Mouse (Mus musculus): ENCODE data around the gene Ecsit. TPM values are rescaled to one million over a fixed set of nuclear protein-coding genes. Genes with fewer than 3 reads are reported as not detected.

The Ecsit gene
- polyA plus RNA-seq, 1 experiment from 2014 or later, result 35.2 TPM

DNA sequence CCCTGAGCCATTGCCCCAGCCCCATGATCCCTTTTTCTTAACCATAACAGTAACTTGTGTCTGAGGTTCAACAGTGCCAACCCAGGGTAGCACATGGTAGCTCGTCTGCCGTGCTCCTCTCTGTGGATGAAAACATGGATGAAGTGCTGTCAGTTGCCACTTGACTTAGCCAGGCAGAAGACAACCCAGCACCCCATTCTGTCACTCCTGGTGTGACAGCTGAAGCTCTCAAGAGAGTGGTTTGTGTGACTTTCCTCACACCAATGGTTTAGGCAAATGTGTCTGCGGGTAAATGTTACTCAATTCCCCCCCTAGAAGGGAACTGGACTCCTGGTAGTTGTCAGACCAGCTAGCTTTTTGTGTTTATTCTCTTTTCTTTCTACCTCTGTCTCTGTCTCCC lies 36.8 kb upstream of the Ecsit start:
- Histone ChIP-seq H3K9ac (ENCODE audit: low read length) (no peak overlapping the region), H3K4me3 (ENCODE audit: low read depth, low read length) (no peak overlapping the region), H3K9me3 (ENCODE audit: control insufficient read depth, low read length) (no peaks in the 10 kb centered on the region), H3K27ac (ENCODE audit: low read depth) (no peak overlapping the region), H3K4me2 (ENCODE audit: low read length) (no peak overlapping the region), H3K36me3 (ENCODE audit: control insufficient read depth, insufficient read depth, low read length) (no peaks in the 10 kb centered on the region), H3K4me1 (replicated peaks; ENCODE audit: control insufficient read depth, insufficient read depth, low read length) (peaks cover 4% of the 10 kb centered on the region; the same call in 1 of the 2 replicates), H3K27me3 (replicated peaks; ENCODE audit: control insufficient read depth, insufficient read depth, low read length) (no peaks in the 10 kb centered on the region)
- WGBS, result 84% methylated on average over 3 of the region's 3 CpGs
- ATAC-seq (replicated peaks; ENCODE audit: low FRiP score, low TSS enrichment, low read depth) (no peak), DNase-seq (ENCODE audit: low spot score) (no peak)

GRCm38 (mm10) chr9:22121545-22121944 lies 36.3 kb upstream of the Ecsit start:
- Histone ChIP-seq H3K4me2 (ENCODE audit: low read length) (no peak overlapping the region), H3K9ac (ENCODE audit: low read length) (no peak overlapping the region), H3K27me3 (replicated peaks; ENCODE audit: control insufficient read depth, insufficient read depth, low read length) (no peaks in the 10 kb centered on the region), H3K4me1 (replicated peaks; ENCODE audit: control insufficient read depth, insufficient read depth, low read length) (peaks cover 4% of the 10 kb centered on the region; the same call in 1 of the 2 replicates), H3K36me3 (ENCODE audit: control insufficient read depth, insufficient read depth, low read length) (no peaks in the 10 kb centered on the region), H3K27ac (ENCODE audit: low read depth) (no peak overlapping the region), H3K4me3 (ENCODE audit: low read depth, low read length) (no peak overlapping the region), H3K9me3 (ENCODE audit: control insufficient read depth, low read length) (no peaks in the 10 kb centered on the region)
- ATAC-seq (replicated peaks; ENCODE audit: low FRiP score, low TSS enrichment, low read depth), result no peak
- DNase-seq (ENCODE audit: low spot score), result no peak

DNA sequence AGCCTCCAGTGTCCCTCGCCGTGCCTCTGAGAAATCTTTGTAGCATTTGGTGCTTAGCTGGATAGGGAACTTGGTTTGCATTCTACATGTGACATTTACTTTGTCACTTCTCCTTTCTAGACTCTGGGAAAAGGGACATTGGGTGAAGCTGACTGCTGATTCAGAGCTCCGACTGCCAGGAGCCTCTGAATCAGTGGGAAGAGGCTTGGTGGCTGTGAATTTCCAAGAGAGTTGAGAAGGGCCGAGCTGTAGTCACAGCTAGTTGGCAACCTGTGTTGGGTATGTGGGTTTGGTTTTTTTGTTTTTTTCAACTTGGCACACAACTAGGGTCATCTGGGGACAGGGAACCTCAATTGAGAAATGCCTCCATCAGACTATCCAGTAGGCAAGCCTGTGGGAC lies 34.3 kb upstream of the Ecsit start:
- ATAC-seq (replicated peaks; ENCODE audit: low FRiP score, low TSS enrichment, low read depth) (no peak), DNase-seq (ENCODE audit: low spot score) (no peak)
- Histone ChIP-seq H3K4me2 (ENCODE audit: low read length) (no peak overlapping the region), H3K4me3 (ENCODE audit: low read depth, low read length) (no peak overlapping the region), H3K4me1 (replicated peaks; ENCODE audit: control insufficient read depth, insufficient read depth, low read length) (peaks cover 12% of the 10 kb centered on the region; the same call in 1 of the 2 replicates), H3K27me3 (replicated peaks; ENCODE audit: control insufficient read depth, insufficient read depth, low read length) (no peaks in the 10 kb centered on the region), H3K9me3 (ENCODE audit: control insufficient read depth, low read length) (no peaks in the 10 kb centered on the region), H3K9ac (ENCODE audit: low read length) (no peak overlapping the region), H3K36me3 (ENCODE audit: control insufficient read depth, insufficient read depth, low read length) (no peaks in the 10 kb centered on the region), H3K27ac (ENCODE audit: low read depth) (no peak overlapping the region)
- 84% methylated on average over 4 of the region's 4 CpGs for WGBS

DNA sequence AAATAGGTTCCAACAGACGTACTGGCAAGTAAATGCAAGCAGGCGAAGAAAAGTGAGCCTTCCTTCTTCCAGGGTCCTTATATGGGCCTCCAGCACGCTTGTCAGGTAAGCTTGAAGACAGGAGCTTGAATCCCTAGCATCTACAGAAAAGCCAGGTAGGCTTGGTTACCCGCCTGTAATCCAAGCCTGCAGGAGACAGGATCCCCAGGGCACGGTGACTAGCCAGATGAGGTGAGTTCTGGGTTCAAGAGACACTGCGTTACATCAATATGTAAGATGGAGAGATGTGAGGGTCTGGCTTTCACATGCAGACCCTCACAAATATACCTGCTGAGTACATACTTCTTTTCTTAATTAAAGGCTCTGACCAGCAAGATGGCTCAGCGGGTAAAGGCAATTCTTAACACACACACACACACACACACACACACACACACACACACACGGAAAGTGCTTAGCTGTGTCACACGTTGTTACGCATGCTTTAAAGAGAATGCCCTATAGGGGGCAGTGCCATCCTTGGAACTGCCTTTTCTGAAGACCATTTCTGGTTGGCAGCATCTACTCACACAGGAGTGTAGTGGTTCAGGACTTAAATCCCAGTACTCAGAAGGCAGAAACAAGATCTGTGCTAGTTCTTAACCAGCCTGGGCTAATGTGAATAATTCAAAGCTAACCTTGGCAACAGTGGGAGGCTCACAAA lies 32.7 kb upstream of the Ecsit start:
- Histone ChIP-seq H3K4me3 (ENCODE audit: low read depth, low read length) (peak overlapping the region; percentile 68), H3K4me1 (replicated peaks; ENCODE audit: control insufficient read depth, insufficient read depth, low read length) (peaks cover 12% of the 10 kb centered on the region; the same call in 1 of the 2 replicates), H3K9ac (ENCODE audit: low read length) (peak overlapping the region; percentile 79; the same call in 1 of the 2 replicates), H3K4me2 (ENCODE audit: low read length) (peak overlapping the region; percentile 95), H3K27ac (ENCODE audit: low read depth) (no peak overlapping the region), H3K36me3 (ENCODE audit: control insufficient read depth, insufficient read depth, low read length) (peaks cover 12% of the 10 kb centered on the region), H3K9me3 (ENCODE audit: control insufficient read depth, low read length) (no peaks in the 10 kb centered on the region), H3K27me3 (replicated peaks; ENCODE audit: control insufficient read depth, insufficient read depth, low read length) (no peaks in the 10 kb centered on the region)
- DNase-seq (ENCODE audit: low spot score) (no peak), ATAC-seq (replicated peaks; ENCODE audit: low FRiP score, low TSS enrichment, low read depth) (no peak)
- WGBS, result 42% methylated on average over 10 of the region's 10 CpGs

DNA sequence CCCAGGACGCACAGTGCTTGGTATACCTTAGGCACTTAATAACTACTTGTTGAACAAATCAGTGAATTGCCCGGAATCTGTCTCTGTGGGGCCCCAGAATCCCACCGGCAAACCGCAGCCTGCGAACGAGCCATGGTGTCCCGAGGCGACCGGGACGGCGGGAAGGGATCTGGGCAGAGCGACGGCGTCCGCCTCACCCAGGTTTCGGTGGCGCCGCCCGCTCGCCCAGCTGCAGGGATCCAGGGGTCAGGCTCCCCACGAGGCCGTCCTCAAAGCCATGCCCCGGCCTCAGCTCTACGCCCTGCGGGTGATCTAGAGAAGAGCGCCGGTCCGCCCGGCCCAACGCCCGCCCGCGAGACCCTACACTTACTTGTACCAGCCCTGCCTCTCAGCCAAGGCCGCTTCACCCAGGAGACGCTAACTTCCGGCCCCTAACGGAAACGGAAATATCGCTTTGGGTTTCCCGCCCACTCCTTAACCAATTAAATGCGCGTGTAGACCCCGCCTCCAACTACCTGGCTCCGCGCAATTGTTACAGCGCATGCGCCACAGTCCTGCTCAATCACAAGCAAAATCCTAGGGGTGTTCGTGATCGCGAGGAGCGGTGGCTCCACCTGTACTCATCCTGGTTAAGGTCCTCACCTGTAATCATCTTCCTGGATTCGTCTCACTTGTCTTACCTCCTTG lies 31.6 kb upstream of the Ecsit start, which contains the start of gene Elof1:
TSS of gene Elof1 (minus strand) at position 433 of the 687 bp plus-strand sequence.
- peak within 1 kb of the TSS; percentile 95 for H3K4me2 ChIP-seq (ENCODE audit: low read length)
- DNase-seq (ENCODE audit: low spot score) (peak; percentile 92), ATAC-seq (replicated peaks; ENCODE audit: low FRiP score, low TSS enrichment, low read depth) (peak; percentile 93)
- H3K4me1 ChIP-seq (replicated peaks; ENCODE audit: control insufficient read depth, insufficient read depth, low read length), result peaks cover 12% of the 10 kb centered on the region; the same call in 1 of the 2 replicates
- H3K27me3 ChIP-seq (replicated peaks; ENCODE audit: control insufficient read depth, insufficient read depth, low read length), result no peaks in the 10 kb centered on the region
- H3K27ac ChIP-seq (ENCODE audit: low read depth), result peak within 1 kb of the TSS; percentile 47; the same call in 1 of the 2 replicates
- H3K9ac ChIP-seq (ENCODE audit: low read length), result peak within 1 kb of the TSS; percentile 79
- WGBS, result under 1% methylated on average over 49 of the region's 52 CpGs
- peaks cover 22% of the 10 kb centered on the region for H3K36me3 ChIP-seq (ENCODE audit: control insufficient read depth, insufficient read depth, low read length)
- H3K4me3 ChIP-seq (ENCODE audit: low read depth, low read length), result peak within 1 kb of the TSS; percentile 68
- no peaks in the 10 kb centered on the region for H3K9me3 ChIP-seq (ENCODE audit: control insufficient read depth, low read length)

GRCm38 (mm10) chr9:22116086-22116485 lies 30.8 kb upstream of the Ecsit start:
- DNase-seq (ENCODE audit: low spot score) (no peak), ATAC-seq (replicated peaks; ENCODE audit: low FRiP score, low TSS enrichment, low read depth) (no peak)
- Histone ChIP-seq H3K27ac (ENCODE audit: low read depth) (no peak overlapping the region), H3K4me1 (replicated peaks; ENCODE audit: control insufficient read depth, insufficient read depth, low read length) (peaks cover 12% of the 10 kb centered on the region; the same call in 1 of the 2 replicates), H3K9me3 (ENCODE audit: control insufficient read depth, low read length) (no peaks in the 10 kb centered on the region), H3K4me3 (ENCODE audit: low read depth, low read length) (peak overlapping the region; percentile 68), H3K36me3 (ENCODE audit: control insufficient read depth, insufficient read depth, low read length) (peaks cover 29% of the 10 kb centered on the region), H3K4me2 (ENCODE audit: low read length) (peak overlapping the region; percentile 95), H3K9ac (ENCODE audit: low read length) (peak overlapping the region; percentile 79), H3K27me3 (replicated peaks; ENCODE audit: control insufficient read depth, insufficient read depth, low read length) (no peaks in the 10 kb centered on the region)
- WGBS, result 24% methylated on average over 15 of the region's 15 CpGs

DNA sequence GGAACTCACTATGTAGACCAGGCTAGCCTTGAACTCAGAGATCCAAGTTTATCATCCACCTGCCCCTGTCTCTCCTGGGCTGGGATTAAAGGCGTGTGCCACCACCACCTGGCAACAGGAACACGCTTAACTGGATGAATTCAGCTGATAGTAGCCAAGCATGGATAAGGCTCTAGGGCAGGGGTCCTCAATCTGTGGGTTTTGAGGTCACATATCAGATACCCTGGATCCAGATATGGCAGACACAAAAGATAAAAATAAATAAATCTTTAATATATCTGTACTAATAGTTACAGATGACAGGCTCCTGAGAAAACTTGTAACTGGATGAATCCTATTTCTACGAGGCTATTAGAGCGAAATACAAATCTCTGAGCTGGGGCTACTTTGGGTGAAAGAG lies 30.4 kb upstream of the Ecsit start:
- peak overlapping the region; percentile 95 for H3K4me2 ChIP-seq (ENCODE audit: low read length)
- no peaks in the 10 kb centered on the region for H3K9me3 ChIP-seq (ENCODE audit: control insufficient read depth, low read length)
- peak overlapping the region; percentile 79 for H3K9ac ChIP-seq (ENCODE audit: low read length)
- H3K36me3 ChIP-seq (ENCODE audit: control insufficient read depth, insufficient read depth, low read length), result peaks cover 33% of the 10 kb centered on the region
- peak overlapping the region; percentile 68 for H3K4me3 ChIP-seq (ENCODE audit: low read depth, low read length)
- H3K27me3 ChIP-seq (replicated peaks; ENCODE audit: control insufficient read depth, insufficient read depth, low read length), result no peaks in the 10 kb centered on the region
- H3K4me1 ChIP-seq (replicated peaks; ENCODE audit: control insufficient read depth, insufficient read depth, low read length), result peaks cover 12% of the 10 kb centered on the region; the same call in 1 of the 2 replicates
- 87% methylated on average over 4 of the region's 4 CpGs for WGBS
- DNase-seq (ENCODE audit: low spot score) (no peak), ATAC-seq (replicated peaks; ENCODE audit: low FRiP score, low TSS enrichment, low read depth) (no peak)
- no peak overlapping the region for H3K27ac ChIP-seq (ENCODE audit: low read depth)

DNA sequence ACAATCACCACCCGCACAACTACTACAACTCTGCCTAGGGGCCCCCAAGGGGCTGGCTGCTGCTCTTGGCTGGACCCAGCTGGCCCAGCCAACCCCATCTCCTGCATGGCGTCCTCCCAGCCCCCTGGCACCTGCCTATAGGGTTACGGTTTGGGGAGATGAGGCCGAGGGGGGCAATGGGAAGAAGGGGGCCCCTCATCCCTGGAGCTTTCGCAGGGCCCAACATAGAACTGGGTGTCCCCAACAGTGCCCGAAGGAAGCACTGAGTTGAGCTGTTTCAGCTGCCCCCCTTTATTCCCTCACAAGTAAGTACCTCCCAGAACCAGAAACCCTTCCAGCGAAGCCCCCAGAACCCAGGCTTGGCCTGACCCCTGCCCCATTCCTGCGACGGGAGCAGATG lies 23.0 kb upstream of the Ecsit start:
- DNase-seq (ENCODE audit: low spot score), result no peak
- peaks cover 42% of the 10 kb centered on the region for H3K36me3 ChIP-seq (ENCODE audit: control insufficient read depth, insufficient read depth, low read length)
- WGBS, result 89% methylated on average over 9 of the region's 9 CpGs
- no peak for ATAC-seq (replicated peaks; ENCODE audit: low FRiP score, low TSS enrichment, low read depth)
- H3K4me1 ChIP-seq (replicated peaks; ENCODE audit: control insufficient read depth, insufficient read depth, low read length), result no peaks in the 10 kb centered on the region
- H3K27ac ChIP-seq (ENCODE audit: low read depth), result no peak overlapping the region
- no peaks in the 10 kb centered on the region for H3K9me3 ChIP-seq (ENCODE audit: control insufficient read depth, low read length)
- H3K9ac ChIP-seq (ENCODE audit: low read length), result no peak overlapping the region
- H3K27me3 ChIP-seq (replicated peaks; ENCODE audit: control insufficient read depth, insufficient read depth, low read length), result no peaks in the 10 kb centered on the region
- H3K4me2 ChIP-seq (ENCODE audit: low read length), result no peak overlapping the region
- no peak overlapping the region for H3K4me3 ChIP-seq (ENCODE audit: low read depth, low read length)
